Mouse (Mus musculus): ENCODE results near the gene Gpr4. TPM values are rescaled to one million over a fixed set of nuclear protein-coding genes. Genes with fewer than 3 reads are reported as not detected.

Gpr4 gene
- polyA plus RNA-seq, 1 experiment: 13.5 TPM

DNA sequence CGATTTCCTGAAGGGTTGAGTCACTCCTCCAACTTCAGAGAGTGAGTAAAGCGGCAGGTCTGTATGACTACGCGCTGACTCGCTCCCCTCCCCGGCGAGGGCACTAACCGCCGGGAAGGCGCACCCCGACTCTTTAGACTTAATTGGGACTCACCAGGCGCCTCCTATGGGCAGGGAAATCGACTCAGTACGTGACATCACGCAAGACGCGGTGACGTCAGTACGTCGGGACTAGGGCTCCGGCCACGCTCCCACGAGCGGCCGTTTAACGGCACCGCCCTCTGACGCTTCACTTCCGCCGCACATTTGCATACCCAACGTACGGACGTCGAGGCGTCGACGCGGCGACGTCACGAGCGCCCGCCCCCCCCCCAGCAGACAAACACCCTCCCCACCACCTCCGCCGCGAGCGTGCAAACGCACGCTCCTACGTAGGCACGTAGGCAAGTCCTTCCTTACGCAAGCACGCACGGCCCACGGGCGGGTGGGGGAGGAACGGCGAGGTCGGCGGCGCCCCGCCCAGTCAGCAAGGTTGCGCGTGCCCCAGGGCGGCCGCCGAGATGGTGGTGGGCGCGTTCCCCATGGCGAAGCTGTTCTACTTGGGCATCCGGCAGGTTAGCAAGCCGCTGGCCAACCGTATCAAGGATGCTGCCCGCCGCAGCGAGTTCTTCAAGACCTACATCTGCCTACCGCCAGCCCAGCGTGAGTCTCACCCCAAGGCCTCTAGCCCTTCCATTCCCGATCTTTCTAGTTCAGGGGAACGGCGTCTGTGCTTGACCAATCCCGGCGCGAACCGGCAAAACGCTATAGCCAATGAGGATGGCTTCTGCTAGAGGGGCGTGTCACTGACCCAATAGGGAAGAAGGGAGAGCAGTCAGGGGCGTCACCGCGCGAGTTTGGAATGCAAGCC, 15.8 kb downstream of the Gpr4 start, which contains the start of gene Opa3:
TSS of gene Opa3 (plus strand) at position 452 of the 910 bp plus-strand sequence.
- peak; percentile 95 for DNase-seq (ENCODE audit: low spot score)

DNA sequence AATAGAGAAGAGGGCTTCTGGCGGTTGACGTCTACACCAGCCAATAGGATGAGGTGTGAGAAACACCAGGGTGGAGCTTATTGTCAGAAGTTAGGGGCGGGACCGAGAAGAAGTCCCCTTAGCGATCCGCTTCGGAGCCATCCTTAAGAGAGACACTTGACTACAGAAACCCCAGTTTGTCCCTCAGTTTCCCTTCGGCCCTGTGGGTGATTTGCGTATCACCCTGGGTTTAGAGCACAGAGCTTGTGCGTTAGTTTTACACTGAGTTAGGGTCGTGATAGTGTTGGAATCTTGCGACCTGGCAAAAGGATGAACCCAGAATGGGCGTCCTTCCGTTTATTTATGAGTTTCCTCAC, 16.4 kb downstream of the Gpr4 start:
- DNase-seq (ENCODE audit: low spot score): no peak

DNA sequence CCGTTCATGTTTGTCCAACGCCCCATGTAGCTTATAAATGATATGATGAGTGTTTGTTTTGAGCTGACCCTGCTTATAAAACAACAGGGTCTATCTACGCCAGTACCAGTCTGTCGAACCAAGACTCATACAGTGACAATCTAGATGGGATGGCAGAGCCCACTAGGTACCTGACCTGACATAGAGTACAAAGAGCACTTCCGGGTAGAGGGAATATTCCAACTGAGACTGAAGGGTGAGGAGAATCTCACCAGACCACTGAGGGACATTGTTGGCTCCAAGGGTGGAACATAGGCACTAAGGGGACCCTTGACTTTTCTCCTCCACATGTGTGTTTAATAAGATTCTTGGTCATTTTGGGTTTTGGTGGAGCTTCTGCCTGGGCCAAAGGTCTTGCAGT, 17.1 kb downstream of the Gpr4 start:
- no peak for DNase-seq (ENCODE audit: low spot score)

DNA sequence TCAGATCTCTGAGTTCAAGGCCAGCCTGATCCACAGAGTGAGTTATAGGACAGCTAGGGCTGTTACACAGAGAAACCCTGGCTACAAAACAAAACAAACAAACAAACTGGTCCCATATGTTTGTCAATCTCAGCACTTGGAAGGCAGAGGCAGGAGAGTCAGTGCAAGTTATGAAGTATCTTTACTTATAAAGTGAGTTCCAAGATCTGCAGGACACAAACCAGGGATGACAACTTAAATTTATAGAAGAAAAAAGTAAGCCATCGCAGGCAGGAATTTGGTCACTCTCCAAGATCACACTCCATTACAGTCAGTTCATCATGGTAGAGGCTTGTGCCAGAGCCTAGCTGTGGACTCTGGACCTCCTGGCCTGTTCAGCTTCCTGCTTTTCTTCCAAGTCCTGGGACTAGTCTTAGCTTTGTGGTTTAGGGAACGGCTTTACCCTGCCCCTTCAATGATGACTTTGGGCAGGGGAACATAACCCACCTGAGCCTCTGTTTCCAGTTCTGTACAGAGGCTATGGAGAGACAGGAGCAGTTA, 17.8 kb downstream of the Gpr4 start:
- DNase-seq (ENCODE audit: low spot score): no peak

DNA sequence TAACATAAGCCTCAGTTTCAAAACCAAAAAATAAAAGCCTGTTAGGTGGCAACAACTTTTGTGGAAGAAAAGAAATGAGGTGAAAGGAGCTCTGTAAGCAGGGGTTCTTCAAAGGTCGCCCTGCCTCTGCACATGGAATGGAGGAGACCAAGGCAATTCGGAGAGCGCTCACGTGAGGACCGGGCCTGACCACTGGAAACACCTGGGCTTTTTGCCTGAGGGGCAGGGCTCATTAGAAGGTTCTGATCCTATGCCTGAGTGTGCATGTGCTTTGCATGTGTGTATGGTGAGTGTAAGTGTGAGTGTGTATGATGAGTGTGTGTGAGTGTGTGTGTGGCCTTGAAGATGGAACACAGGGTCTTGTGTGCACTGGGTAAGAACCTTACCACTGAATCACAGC, 18.6 kb downstream of the Gpr4 start:
- DNase-seq (ENCODE audit: low spot score): no peak

DNA sequence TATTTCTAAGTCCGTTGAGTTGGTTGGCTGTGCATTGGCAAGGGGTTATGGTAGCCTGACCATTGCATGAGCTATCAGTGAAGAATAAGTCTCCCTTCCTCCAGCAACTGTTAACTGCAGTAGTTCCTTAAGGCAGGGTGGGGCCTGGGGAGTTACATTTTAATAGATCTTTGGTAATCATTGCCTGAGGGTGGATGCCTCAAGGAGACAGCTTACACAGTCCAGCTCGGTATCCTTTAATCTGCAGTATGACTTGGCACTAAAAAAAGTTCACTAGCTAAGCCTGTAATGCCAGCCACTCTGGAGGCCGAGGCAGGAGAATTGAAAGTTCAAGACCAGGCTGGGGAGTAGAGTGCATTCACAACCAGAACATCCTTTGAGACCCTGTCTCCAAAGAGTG, 19.5 kb downstream of the Gpr4 start:
- no peak for DNase-seq (ENCODE audit: low spot score)

DNA sequence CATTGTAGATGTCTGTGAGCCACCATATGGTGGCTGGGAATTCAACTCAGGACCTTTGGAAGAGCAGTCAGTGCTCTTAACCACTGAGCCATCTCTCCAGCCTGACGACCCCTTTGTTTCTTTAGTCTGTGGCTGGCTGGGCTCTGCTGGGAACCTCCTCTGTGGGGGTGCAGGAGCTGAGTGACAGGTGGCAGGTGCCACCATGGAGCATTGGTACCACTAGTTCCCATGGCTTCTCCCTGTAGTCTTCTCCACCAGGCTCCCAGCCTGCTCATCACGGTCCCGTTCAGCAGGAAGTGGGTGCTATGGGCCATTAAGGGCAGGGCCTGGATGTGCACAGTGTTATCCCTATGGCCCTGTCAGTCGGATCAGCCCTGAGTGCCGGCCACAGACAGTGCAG, 22.3 kb downstream of the Gpr4 start:
- DNase-seq (ENCODE audit: low spot score): no peak

DNA sequence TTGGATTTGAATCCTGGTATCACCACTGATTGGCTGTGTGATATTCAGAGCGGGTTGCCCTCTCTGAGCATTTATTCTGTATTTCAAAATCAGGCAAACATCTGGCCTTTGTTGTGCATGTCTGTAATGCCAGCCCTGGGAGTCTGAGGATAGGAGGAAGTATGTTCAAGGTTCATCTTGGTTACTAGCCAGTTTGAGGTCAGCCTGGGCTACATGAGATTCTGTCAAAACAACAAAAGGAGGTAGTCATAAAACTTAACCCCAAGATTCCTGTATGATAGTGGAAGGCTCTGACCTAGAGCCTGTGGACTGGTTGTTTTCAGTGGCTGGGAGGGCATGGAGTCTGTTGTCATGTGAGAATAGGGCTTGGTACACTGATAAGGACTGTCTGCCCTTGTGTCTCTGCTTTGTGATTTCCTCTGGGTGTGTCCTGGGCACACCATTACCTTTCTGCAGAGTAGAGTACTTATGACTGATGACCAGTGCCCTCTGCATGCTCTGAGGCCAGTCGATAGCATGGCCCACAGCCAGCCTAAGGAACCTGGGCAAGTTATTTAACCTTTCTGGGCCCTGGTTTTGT, 22.8 kb downstream of the Gpr4 start:
- DNase-seq (ENCODE audit: low spot score): no peak

DNA sequence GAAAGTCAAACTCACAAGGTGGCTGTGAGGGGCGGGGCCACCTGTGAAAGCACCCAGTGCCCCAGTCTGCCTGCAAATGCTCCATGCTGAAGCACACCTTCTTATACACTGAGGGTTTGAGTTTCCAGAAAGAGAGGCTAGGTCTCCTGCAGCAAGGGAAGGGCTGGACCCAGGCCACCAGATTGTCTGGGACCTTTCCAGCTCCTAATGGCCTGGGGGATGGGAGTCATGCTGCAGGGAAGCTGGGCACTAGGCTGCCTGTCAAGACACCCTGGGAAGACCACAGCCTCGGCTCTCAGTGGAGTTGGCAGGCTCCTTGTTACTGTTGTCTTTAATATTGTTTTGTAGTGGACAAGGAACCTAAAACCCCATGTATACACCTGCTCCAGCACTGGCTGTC, 24.1 kb downstream of the Gpr4 start:
- DNase-seq (ENCODE audit: low spot score): no peak

DNA sequence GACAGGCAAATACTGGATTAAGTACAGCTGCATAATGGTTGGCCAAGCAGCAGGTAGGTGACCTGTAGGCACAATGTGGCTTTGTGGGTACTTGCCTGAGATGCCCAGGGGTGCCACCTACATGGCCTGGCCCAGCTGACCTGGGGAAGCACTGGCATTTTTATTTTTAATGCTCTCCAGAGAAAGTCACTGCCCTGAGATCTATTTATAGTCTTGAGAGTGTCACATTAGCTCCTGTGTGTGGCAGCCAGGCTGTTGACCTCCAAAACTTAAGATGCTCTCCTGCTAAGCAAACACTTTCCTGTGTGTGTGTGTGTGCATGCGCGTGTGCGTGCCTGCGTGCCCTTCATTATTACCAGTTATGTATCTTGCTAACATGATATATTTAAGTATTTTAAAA, 26.0 kb downstream of the Gpr4 start:
- no peak for DNase-seq (ENCODE audit: low spot score)

DNA sequence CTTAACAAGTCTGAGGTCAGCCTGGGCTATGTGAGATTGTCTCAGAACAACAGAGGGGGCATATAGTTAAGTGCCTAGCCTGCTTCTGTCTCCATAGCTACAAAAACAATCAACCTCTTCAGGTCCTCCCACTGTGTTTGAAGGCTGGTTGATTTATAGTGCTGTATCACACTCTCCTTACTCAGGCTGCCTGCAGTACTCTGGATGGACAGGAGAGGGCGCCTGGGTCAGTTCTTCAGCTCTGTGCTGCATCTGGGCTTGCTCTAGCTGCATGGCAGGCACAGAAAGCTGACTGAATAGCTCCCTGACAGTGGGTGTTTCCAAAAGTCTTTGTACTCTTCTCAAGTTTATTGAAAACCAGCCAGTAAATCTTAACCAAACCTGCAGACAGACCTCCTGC, 27.1 kb downstream of the Gpr4 start:
- DNase-seq (ENCODE audit: low spot score): peak; percentile 75

DNA sequence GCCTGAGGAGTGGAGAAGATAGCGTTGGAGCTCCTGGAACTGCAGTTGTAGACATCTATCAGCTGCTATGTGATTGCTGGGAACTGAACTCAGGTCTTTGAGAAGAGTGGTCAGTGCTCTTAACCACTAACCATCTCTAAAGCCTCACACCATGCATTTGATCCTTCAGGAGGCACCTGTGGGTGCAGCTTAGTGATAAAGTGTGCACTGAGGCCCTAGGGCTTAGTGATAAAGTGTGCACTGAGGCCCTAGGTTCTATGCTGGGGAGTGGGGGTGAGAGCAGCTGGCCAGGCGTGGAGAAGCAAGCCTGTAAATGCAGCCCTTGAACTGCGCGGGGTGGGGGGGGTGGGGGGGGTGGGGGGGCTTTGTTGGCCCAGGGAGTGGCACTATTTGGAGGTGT, 27.6 kb downstream of the Gpr4 start:
- DNase-seq (ENCODE audit: low spot score): no peak

DNA sequence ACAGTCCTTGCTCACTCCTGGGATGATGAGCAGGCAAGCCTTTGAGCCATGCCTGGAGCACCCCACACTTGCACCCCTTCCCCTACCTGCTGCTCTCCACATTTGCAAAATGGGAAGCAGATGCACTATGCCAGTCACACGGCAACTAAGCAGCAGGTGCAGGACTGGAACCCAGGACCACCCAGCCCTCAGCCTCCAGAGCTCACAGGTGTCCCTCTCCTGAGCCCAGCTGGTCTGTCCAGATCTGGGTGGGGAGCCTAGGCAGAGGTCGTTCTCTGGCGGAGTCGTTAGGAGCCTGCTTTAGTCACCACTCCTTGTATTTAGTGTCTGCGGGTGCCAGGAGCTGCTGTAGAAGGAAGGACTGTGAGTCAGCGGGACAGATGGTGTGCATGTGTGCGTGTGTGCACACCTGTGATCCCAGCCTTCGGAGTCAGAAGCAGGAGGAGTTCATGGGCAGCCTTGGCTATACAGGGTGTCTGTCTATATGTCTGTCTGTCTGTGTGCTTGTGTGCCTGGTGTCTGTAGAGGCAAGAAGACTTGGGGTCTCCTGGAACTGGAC, 28.6 kb downstream of the Gpr4 start:
- no peak for DNase-seq (ENCODE audit: low spot score)

DNA sequence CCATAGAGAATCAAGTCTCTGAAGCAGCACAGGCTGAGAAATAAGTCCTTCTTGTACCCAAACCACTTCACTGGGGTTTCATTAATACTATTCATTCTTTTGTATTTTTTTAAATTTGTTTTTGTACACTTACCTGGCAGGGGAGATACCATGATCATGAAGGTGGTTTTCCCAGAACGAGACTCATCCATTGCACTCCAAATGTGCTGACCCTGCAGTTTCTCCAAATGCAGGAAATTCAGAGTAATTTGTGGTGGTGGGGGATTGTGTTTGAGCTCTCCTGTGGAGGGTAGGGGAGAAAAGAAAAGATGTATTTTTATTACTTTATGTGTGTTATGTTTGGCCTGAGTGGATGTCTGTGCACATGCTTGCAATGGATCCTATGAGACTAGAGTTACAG, 29.7 kb downstream of the Gpr4 start:
- no peak for DNase-seq (ENCODE audit: low spot score)

DNA sequence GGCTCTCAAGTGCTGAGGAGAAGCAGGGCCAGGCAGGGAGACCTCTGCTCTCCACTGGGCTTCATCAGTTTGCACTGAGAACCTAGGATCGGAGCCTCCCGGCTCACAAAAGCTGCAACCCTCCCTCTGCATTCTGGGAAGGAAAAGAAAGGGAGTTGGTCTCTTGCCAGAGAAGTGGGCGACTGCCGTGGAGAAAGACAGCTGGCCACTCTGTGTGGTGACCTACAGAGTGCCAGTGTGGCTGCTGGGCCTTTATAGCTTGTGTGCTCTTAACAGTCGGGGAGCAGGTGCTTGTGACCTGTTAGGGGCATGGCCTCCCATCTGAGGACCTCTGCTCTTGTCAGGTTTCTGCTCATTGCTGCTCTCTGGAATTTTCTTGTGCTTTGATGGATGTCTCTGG, 31.5 kb downstream of the Gpr4 start:
- DNase-seq (ENCODE audit: low spot score): no peak

DNA sequence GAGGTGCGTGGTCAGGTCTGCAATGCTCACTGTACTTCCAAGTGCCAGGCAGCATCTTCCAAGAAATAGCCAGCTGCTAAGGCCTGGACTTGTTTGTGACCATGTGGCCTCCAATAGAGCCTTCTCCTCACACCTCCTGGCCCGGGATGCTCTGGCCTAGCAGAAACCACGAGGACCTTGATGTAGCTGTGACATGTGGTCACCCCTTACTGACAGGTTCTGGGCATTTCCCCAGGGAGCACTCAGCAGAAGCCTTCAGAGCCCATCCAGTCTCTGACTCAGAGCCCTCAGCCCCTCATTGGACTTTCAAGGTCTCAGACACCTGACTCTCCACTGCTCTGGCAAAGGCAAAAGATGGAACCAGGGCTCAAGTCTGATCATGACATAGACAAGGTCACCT, 32.7 kb downstream of the Gpr4 start:
- DNase-seq (ENCODE audit: low spot score): no peak

DNA sequence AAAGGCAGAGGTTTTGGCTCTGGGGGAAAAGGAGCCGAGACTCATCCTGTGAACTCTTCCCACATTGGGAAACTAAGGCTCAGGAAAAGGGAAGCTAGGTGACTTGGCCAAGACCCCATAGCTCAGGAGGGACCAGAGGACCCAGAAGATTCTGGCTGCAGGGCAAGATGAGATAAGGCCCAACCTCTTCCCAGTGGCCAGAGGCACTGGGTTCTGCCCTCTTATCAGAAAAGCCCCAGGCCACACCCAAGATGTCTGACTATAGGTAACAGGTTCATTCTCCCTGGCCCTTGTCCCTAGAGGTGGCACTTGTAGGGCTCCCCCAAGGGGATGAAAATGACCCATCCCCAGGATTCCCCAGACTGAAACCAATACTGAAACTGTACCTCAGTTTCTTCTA, 34.5 kb downstream of the Gpr4 start:
- no peak for DNase-seq (ENCODE audit: low spot score)

DNA sequence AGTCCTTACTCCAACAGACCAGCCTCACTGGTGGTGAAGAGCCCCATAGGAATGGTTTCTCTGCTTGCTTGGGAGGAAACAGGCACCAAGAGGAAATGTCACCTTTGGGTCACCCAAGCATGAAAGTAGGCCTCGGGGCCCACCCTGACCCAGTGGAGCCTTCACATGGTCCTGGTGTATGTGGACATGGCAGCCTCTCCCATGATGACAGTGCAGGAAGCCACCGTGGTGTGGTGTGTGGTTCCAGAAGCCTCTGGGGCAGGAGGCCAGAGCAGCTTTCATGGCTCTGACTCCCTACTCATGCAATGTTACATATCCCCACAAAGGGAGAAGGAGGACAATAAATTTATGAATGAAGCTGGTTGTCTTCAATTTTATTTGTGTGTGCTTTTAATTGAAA, 35.2 kb downstream of the Gpr4 start:
- DNase-seq (ENCODE audit: low spot score): no peak

DNA sequence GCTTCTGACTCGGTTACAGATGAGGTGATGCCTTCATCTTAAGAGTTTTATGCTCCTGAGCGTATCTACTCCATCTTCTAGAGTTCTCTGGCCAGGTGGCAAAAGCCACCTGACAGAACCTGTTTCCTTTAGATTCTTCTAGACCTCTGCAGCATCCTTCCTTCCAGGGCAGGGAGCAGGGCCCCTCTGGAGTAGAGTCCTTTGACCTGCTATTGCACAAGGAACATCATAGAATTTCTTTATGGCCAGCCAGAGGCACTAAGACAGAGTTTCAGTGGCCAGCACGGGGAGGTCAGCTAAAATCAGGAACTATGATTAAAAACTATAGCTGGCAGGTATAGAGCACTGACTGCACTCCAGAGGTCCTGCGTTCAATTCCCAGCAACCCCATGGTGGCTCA, 39.7 kb downstream of the Gpr4 start:
- no peak for DNase-seq (ENCODE audit: low spot score)

DNA sequence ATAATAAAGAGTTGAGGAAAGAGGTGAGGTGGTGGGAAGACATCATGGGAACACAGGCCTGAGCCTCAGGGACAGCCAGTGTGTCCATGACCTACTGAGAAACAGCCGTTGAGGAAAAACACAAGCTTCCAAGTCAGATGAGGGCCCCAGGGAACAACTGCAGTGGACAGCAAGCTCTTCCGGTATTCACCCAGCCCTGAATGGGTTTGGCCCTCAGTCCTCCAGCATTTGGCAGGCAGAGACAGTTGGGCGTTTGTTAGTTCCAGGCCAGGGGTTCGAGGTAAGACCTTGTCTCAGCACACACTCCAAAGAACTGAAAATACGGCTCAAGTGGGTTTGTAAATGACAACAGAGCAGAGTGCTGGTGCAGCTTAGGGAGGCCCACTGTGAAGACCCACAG, 41.1 kb downstream of the Gpr4 start:
- no peak for DNase-seq (ENCODE audit: low spot score)

DNA sequence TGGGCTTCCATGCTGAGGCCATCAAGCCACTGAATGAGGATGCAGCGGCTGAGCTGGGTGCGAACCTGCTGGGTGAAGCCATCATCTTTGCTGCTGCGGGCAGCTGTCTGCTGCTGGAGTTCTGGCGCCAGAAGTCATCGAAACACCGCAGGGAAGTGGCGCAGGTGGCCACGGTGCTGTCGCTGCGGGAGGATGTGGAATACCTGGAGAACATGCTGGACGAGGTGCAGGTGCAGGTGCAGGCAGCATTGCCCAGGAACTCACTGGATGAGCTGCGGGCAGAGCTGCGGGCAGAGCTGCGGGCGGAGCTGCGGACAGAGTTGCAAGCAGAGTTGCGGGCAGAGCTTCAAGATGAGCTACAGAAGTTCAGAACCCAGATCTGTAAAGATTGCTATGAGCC, 43.1 kb downstream of the Gpr4 start:
- no peak for DNase-seq (ENCODE audit: low spot score)

DNA sequence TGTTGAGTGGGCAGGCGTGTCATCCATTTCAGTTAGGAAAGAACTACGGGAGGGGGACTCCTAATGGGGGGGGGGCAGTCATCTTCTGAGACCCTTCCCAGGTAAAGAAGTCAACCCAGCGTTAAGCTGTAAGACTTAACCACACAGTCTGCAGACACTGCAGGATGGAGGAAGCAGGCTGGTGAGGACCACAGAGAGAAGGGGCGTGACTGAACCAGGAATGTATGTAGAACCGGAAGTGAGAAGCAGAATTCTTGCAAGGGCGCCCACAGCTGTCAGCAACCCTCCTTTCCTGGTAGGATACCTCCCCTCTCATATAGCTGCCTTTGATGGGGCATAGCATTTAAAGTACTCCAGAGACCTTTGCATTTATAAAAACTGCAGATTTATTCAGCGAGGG, 44.2 kb downstream of the Gpr4 start:
- DNase-seq (ENCODE audit: low spot score): no peak

DNA sequence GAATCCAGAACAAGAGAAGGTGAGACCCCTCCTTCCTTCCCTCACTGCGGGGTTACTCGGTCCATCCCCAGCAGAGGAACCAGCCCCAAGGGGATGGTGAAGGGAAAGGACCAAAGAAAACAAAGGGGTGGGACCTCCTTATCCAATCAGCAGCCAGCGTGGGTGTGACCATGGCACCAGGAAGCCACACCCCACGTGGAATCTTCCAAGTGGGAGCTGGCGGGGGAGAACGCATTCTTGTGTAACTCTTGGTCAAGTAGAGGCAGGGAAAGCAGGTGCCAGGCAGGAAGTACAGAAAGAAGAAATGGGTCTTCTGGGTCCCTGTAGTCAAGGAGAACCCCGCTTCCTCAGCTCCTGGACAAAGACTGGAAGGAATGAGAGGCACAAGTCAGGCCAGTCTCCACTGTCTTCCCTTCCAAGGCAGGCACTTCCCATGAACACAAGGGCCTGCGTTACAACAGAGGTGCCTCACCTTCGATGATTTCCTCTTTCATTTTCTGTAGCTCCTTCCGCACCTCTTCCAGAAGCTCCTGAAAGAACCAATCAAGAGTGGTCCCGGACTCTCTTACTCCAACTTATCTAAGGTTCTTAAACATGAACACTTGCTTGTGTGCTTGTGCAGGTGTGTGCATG, 45.2 kb downstream of the Gpr4 start:
- DNase-seq (ENCODE audit: low spot score): peak; percentile 33

Data from urinary bladder, adult 2 months (tissue).